Mouse (Mus musculus) embryo, embryonic 9.5 days (tissue): ENCODE measurements around the gene Nr1h3.

Experiments used
- DNase-seq: peaks from one replicate; pipeline ENCODE4 v3.0.0-alpha.2; 2017; ENCODE audit errors: extremely low spot score

Gene Nr1h3

DNA sequence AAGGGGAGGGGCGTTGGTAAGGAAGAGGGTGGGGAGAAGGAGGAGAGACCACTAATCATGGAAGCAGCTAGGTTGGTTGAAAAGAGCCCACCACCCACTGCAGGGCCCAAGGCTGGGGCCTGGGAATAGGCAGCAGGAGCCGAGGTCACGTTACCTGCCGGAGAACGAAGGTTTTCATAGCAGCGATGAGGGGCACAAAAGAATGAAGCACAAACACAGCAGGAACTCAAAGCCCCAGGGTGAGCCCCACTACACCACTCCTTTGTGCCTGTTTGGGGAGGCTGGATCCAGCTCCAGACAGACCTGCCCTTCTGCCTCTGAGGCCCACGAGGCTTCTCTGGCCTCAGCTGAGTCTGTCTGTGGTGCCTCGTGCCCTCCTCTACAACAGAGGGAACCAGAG is 62.9 kb downstream of the Nr1h3 start:
- DNase-seq = no peak

DNA sequence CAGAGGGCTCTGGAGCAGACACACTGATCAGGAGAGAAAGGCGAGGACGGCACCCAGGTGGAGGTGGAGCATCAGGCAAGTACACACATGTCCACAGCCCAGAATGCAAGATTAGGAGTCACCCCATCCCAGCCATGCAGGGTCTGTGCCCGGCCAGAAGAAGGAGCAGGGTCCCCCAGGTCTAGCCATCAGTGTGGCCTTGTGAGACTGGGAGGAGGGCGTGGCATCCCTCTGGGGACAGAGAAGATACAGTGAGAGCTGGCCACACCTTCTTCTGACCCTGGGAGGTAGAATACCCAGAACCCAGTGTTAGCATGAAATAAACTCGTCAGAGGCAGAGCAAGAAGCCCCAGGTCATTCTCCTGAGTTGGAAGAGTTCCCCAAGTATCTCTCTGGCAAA is 63.3 kb downstream of the Nr1h3 start:
- DNase-seq = no peak

DNA sequence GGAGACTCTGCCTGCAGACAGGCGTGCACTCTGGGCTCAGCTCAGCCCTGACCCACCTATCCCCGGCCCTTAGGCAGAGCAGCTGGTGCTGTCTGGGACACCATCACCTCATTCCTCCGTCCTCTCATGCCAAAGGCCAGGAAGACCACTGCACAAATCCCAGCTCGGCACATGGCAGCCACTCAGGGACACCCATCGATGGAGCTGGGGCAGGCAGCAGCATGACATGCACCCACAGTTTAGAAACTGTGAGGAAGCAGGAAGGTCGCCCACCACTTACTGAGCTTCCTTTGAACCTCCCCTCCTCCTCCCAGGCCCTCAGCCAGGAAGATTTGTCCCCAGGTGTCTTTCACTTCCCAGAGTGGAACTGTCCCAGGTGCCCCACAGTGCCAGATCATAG is 65.2 kb downstream of the Nr1h3 start:
- no peak for DNase-seq

DNA sequence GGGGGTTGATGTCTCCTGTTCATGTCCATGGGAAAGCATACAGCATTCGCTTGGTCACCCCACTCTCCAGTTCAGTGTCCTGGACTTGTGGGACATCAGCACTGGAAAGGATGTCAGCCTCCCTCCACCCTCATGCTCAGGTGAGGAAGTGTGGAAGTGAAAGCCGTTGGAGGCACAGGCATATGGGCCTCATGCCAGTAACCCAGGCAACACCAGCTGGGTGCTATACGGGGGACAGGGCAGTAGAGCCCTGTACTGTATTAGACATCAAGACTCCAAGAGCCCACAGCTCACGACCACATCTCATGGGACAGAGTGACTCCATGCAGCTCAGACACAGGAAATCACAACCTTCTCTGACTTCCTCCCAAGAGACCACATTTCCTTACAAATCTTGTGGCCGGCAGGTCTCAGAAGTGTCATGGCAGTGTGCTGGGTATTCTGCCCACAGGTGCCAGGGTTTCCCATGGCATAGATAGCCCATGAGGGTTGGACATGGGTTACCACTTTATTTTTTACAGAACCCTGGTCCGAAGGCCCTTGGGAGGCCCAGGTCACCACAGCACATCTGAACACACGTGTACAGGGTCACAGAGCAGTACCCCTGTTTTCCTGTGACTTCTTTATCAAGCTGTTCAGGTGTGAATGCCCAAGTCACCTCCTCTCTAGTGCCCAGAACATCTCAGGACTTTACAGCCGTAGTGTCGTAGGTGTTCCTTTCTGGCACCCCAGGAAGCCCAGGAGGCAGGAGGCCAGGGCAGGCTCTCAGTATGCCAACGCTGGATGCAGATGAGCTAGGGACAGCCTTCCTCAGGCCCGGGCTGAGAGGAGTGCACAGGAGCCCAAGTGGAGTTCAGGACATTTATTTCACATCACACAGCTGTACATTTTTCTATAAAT is 65.9 kb downstream of the Nr1h3 start:
- no peak for DNase-seq
